Comparison of ENCODE assay signal across 8 mouse cellular contexts in the genomic region with DNA sequence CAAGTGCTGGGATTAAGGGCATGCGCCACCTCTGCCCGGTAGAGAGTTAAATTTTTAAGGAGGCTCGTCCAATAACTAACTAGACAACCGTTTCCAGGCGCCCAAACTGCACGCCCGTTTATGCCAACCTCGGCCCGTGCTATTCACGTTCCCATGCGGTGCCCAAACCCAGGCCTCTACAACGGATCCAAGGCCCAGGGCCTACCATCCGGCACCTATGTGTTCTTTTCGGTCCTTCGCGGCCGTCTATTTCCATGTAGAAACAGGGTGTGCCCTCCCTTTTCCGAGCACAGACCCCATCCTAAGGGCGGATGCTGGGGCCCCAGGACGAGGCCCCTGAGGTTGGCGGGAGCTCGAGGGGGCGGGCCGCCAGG. TPM values are rescaled to one million over a fixed set of nuclear protein-coding genes. Genes with fewer than 3 reads are reported as not detected.
DNase-seq lines count a peak whose midpoint lies in the region; ATAC-seq and TF ChIP-seq lines count a peak whose summit lies in the region.

No protein-coding gene starts in this region.

- H3K4me3 ChIP-seq in heart, embryonic 14.5 days (ENCODE audit: control insufficient read depth in 1 of 2, insufficient read depth in 1 of 2, low read depth in 1 of 2, low read length in 2 of 2) = peak overlapping the region; percentile 54 to 61
- peak overlapping the region; percentile 98 for H3K4me3 ChIP-seq in G1E (ENCODE audit: low read depth, low read length)
- H3K4me3 ChIP-seq in forebrain, postnatal 0 days (ENCODE audit: low read depth, low read length) = peak overlapping the region; percentile 50
- peak overlapping the region; percentile 97 for H3K4me3 ChIP-seq in midbrain, embryonic 10.5 days

- ATAC-seq in heart, embryonic 14.5 days (ENCODE audit: insufficient number of reproducible peaks, insufficient read depth, low FRiP score, low read depth) = no peak
- ATAC-seq in G1E (ENCODE audit: extremely low read depth, insufficient number of reproducible peaks, low FRiP score, poor library complexity, severe bottlenecking) = no peak
- peak; percentile 12 for ATAC-seq in forebrain, postnatal 0 days

- WGBS in heart, embryonic 14.5 days = 1% methylated on average over 23 of the region's 24 CpGs
- 4% methylated on average over 23 of the region's 24 CpGs for WGBS in forebrain, postnatal 0 days
- 1% methylated on average over 23 of the region's 24 CpGs for WGBS in midbrain, embryonic 10.5 days

- H3K27ac ChIP-seq in heart, embryonic 14.5 days (replicated peaks in 1 of 2; ENCODE audit: control insufficient read depth in 1 of 2, insufficient read depth in 1 of 2, low read depth in 2 of 2, low read length in 2 of 2) = peak overlapping the region; percentile 81 to 89
- H3K27ac ChIP-seq in forebrain, postnatal 0 days (ENCODE audit: low read depth, low read length) = peak overlapping the region; percentile 94
- H3K27ac ChIP-seq in midbrain, embryonic 10.5 days (replicated peaks) = peak overlapping the region; percentile 100

- no peak for DNase-seq in heart, postnatal 25 days (ENCODE audit: low spot score)
- no peak for DNase-seq in G1E (ENCODE audit: low spot score)
- DNase-seq in forebrain, postnatal 0 days = no peak
- DNase-seq in midbrain, embryonic 10.5 days (ENCODE audit: low spot score) = no peak
- no peak for DNase-seq in layer of hippocampus, adult 11-12 months (ENCODE audit: low spot score)
- no peak for DNase-seq in urinary bladder, postnatal 10 days (ENCODE audit: low spot score)
- DNase-seq in cerebellum, adult 9-10 months = no peak

- H3K9ac ChIP-seq in heart, embryonic 14.5 days (ENCODE audit: low read length) = peak overlapping the region; percentile 85
- H3K9ac ChIP-seq in forebrain, postnatal 0 days = peak overlapping the region; percentile 72

- H3K36me3 ChIP-seq in heart, embryonic 14.5 days (ENCODE audit: control insufficient read depth, insufficient read depth, low read length) = no peaks in the 10 kb centered on the region
- peaks cover 18% of the 10 kb centered on the region for H3K36me3 ChIP-seq in G1E (replicated peaks)
- H3K36me3 ChIP-seq in forebrain, postnatal 0 days (ENCODE audit: insufficient read depth) = no peaks in the 10 kb centered on the region
- peaks cover 12% of the 10 kb centered on the region for H3K36me3 ChIP-seq in midbrain, embryonic 10.5 days

- intact Hi-C loops in heart, postnatal 25 days (cut with DNase I) = loop anchor here (1.0 to 10.0 kb wide), 6 partner anchors 44 to 1683 kb away; partner anchors contain the start of genes Fam161a, Mdh1 and Wdpcp

- no peak for TF ChIP-seq CTCF in G1E (IDR thresholded peaks at IDR 0.05; ENCODE audit: low read depth, low read length)
- TF ChIP-seq CTCF in forebrain, postnatal 0 days (IDR thresholded peaks at IDR 0.05; ENCODE audit: low read depth) = no peak

- H3K27me3 ChIP-seq in heart, embryonic 14.5 days (ENCODE audit: control insufficient read depth, insufficient read depth, low read length) = no peaks in the 10 kb centered on the region
- H3K27me3 ChIP-seq in G1E (ENCODE audit: insufficient read depth, low read length) = no peaks in the 10 kb centered on the region
- H3K27me3 ChIP-seq in forebrain, postnatal 0 days (ENCODE audit: insufficient read depth, low read length) = no peaks in the 10 kb centered on the region
- H3K27me3 ChIP-seq in midbrain, embryonic 10.5 days (ENCODE audit: low read depth, poor library complexity, severe bottlenecking) = no peaks in the 10 kb centered on the region

- no peaks in the 10 kb centered on the region for H3K9me3 ChIP-seq in heart, embryonic 14.5 days (ENCODE audit: control insufficient read depth, low read length)
- no peaks in the 10 kb centered on the region for H3K9me3 ChIP-seq in G1E (replicated peaks)
- no peaks in the 10 kb centered on the region for H3K9me3 ChIP-seq in forebrain, postnatal 0 days (ENCODE audit: low read length)
- H3K9me3 ChIP-seq in midbrain, embryonic 10.5 days (replicated peaks) = no peaks in the 10 kb centered on the region

- peak overlapping the region; percentile 72 for H3K4me2 ChIP-seq in heart, embryonic 14.5 days (ENCODE audit: low read length)
- peak overlapping the region; percentile 48 for H3K4me2 ChIP-seq in forebrain, postnatal 0 days (ENCODE audit: low read depth)

- peaks cover 3 to 16% of the 10 kb centered on the region in 2 experiments; a peak in 3 of 4 replicates for H3K4me1 ChIP-seq in heart, embryonic 14.5 days (ENCODE audit: control insufficient read depth in 2 of 2, insufficient read depth in 2 of 2, low read length in 2 of 2)
- H3K4me1 ChIP-seq in G1E (ENCODE audit: insufficient read depth, low read depth, low read length) = peaks cover 32% of the 10 kb centered on the region
- H3K4me1 ChIP-seq in forebrain, postnatal 0 days (ENCODE audit: insufficient read depth) = no peaks in the 10 kb centered on the region
- H3K4me1 ChIP-seq in midbrain, embryonic 10.5 days = peaks cover 27% of the 10 kb centered on the region

RNA-seq across cellular contexts. Expression of gene Xpo1, which starts 0.8 kb away (rescaled TPM):
- polyA plus RNA-seq in heart, embryonic 14.5 days (2014; fragmentation: Nextera tagmentation; extraction: Ambion mirVana) = 64.5 and 71.0 TPM in 2 replicates
- total RNA-seq in heart, postnatal 25 days (2021) = 10 to 100 TPM; 33.9 to 44.3 TPM
- total RNA-seq in G1E (2014; fragmentation: Nextera tagmentation) (213 and 219 TPM in 2 replicates), G1E (2017) (281 and 334 TPM in 2 replicates)
- polyA plus RNA-seq in G1E (2012) = 31.2 and 34.3 TPM in 2 replicates
- total RNA-seq in forebrain, postnatal 0 days (2014; rRNA removed) = 83.3 and 103 TPM in 2 replicates
- polyA plus RNA-seq in forebrain, postnatal 0 days (2015; fragmentation: Nextera tagmentation; extraction: Ambion mirVana) = 29.5 and 42.3 TPM in 2 replicates
- 128 and 131 TPM in 2 replicates for polyA plus RNA-seq in midbrain, embryonic 10.5 days (2016; fragmentation: Nextera tagmentation; extraction: Ambion mirVana)

RNA-seq across cellular contexts. Expression of gene Usp34, which starts 51.7 kb away (rescaled TPM):
- polyA plus RNA-seq in heart, embryonic 14.5 days (2014; fragmentation: Nextera tagmentation; extraction: Ambion mirVana) = 23.3 and 24.0 TPM in 2 replicates
- 10 to 100 TPM; 33.1 to 36.4 TPM for total RNA-seq in heart, postnatal 25 days (2021)
- total RNA-seq in G1E (2014; fragmentation: Nextera tagmentation) (148 and 165 TPM in 2 replicates), G1E (2017) (52.0 and 54.8 TPM in 2 replicates)
- 1.3 and 2.5 TPM in 2 replicates for polyA plus RNA-seq in G1E (2012)
- 94.0 and 126 TPM in 2 replicates for total RNA-seq in forebrain, postnatal 0 days (2014; rRNA removed)
- polyA plus RNA-seq in forebrain, postnatal 0 days (2015; fragmentation: Nextera tagmentation; extraction: Ambion mirVana) = 18.5 and 24.5 TPM in 2 replicates
- 19.6 and 22.0 TPM in 2 replicates for polyA plus RNA-seq in midbrain, embryonic 10.5 days (2016; fragmentation: Nextera tagmentation; extraction: Ambion mirVana)
